Mouse (Mus musculus): ENCODE results near the gene Lamp3.
"Not testable (repeated sequence)": the region's sequence is repeated elsewhere in the genome, so short reads cannot be mapped to it uniquely, and the experiment has no call there.

The Lamp3 gene

GRCm38 (mm10) chr16:19706216-19706615 is at the start of gene Lamp3:
Gene Lamp3, minus strand, starts transcription at chr16:19706375.
- DNase-seq (ENCODE audit: extremely low read depth, low read depth) = no peak

GRCm38 (mm10) chr16:19732896-19733295 is 26.7 kb upstream of the Lamp3 start:
- peak; percentile 43 for DNase-seq (ENCODE audit: extremely low read depth, low read depth)

GRCm38 (mm10) chr16:19724139-19724538 is 18.0 kb upstream of the Lamp3 start:
- DNase-seq (ENCODE audit: extremely low read depth, low read depth) = not testable (repeated sequence)

GRCm38 (mm10) chr16:19720959-19721358 is 14.8 kb upstream of the Lamp3 start:
- DNase-seq (ENCODE audit: extremely low read depth, low read depth) = no peak

- no peak for DNase-seq (ENCODE audit: extremely low read depth, low read depth)
Observed at GRCm38 (mm10) chr16:19707381-19707780, 1.2 kb upstream of the Lamp3 start.

DNA sequence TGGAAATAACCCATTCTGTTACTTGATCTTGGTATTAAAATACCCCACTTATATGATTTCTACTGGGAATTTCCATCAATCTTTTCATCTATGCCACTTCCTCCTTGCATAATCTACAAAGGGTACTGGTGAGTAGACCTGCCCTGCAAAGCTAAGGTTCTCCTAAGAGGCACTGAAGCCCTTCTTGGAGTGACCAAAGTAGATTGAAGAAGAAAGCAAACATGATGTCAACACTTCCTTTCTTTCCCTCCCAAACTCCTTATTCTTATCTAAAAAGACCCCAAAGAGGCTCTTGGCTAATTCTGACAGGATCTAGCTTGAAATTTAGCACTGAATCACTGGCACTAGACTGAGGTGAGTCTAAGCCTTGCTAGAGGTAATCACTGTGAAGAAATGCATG is 7.0 kb downstream of the Lamp3 start:
- no peak for DNase-seq (ENCODE audit: extremely low read depth, low read depth)

GRCm38 (mm10) chr16:19670768-19671357 is 35.3 kb downstream of the Lamp3 start:
- no peak for DNase-seq (ENCODE audit: extremely low read depth, low read depth)

GRCm38 (mm10) chr16:19666312-19666711 is 39.9 kb downstream of the Lamp3 start:
- DNase-seq (ENCODE audit: extremely low read depth, low read depth) = peak; percentile 4

- DNase-seq (ENCODE audit: extremely low read depth, low read depth) = no peak
Observed at GRCm38 (mm10) chr16:19629816-19630215, 76.4 kb downstream of the Lamp3 start, which contains the start of gene Olfr171. Gene Olfr171, minus strand, starts transcription at chr16:19629916.

DNA sequence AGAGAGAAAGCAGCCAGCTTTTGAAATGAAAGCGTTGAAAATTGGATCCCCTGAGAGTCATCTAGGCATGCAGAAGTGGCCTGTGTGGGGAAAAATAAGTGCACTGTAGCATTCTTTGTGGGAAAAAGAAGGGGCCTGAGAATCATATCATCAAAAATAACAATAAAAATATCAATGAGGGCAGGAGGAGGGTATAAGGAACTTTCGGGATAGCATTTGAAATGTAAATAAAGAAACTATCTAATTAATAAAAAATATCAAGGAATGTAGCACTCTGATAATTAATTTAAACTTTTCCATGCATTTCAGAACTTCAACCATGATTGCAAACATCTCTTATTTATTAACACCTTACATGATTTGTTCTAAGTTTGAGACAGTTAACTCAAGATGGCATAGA is 94.4 kb downstream of the Lamp3 start, which contains the start of gene Olfr170:
Gene Olfr170 (minus strand): TSS at position 101 of the 400 bp plus-strand sequence.
- DNase-seq (ENCODE audit: extremely low read depth, low read depth) = not testable (repeated sequence)

All from MEL-GATA-1-ER (cell line).